Mouse (Mus musculus): ENCODE measurements around the gene Uroc1. TPM values are rescaled to one million over a fixed set of nuclear protein-coding genes. Genes with fewer than 3 reads are reported as not detected.

Uroc1 gene
- not detected in 2 replicates for total RNA-seq (2015; ENCODE audit: low replicate concordance)
- not detected in 2 replicates for total RNA-seq (2017; ENCODE audit: low replicate concordance)

- no peak for ATAC-seq (replicated peaks; ENCODE audit: low FRiP score, poor library complexity, severe bottlenecking)
Observed at GRCm38 (mm10) chr6:90332561-90333425, at the start of gene Uroc1. TSS of gene Uroc1 (plus strand) at chr6:90333284.

GRCm38 (mm10) chr6:90288265-90288664 is 44.8 kb upstream of the Uroc1 start:
- ATAC-seq (replicated peaks; ENCODE audit: low FRiP score, poor library complexity, severe bottlenecking) = no peak

GRCm38 (mm10) chr6:90300919-90301318 is 32.2 kb upstream of the Uroc1 start, which contains the start of gene BC048671:
TSS of gene BC048671 (plus strand) at chr6:90301219.
- ATAC-seq (replicated peaks; ENCODE audit: low FRiP score, poor library complexity, severe bottlenecking) = no peak

GRCm38 (mm10) chr6:90306315-90306975 is 26.6 kb upstream of the Uroc1 start:
- no peak for ATAC-seq (replicated peaks; ENCODE audit: low FRiP score, poor library complexity, severe bottlenecking)

GRCm38 (mm10) chr6:90308839-90309778 is 24.0 kb upstream of the Uroc1 start:
- no peak for ATAC-seq (replicated peaks; ENCODE audit: low FRiP score, poor library complexity, severe bottlenecking)

GRCm38 (mm10) chr6:90315961-90316360 is 17.1 kb upstream of the Uroc1 start:
- ATAC-seq (replicated peaks; ENCODE audit: low FRiP score, poor library complexity, severe bottlenecking) = no peak

- ATAC-seq (replicated peaks; ENCODE audit: low FRiP score, poor library complexity, severe bottlenecking) = no peak
Observed at GRCm38 (mm10) chr6:90317510-90318258, 15.4 kb upstream of the Uroc1 start.

GRCm38 (mm10) chr6:90319019-90319418 is 14.1 kb upstream of the Uroc1 start:
- ATAC-seq (replicated peaks; ENCODE audit: low FRiP score, poor library complexity, severe bottlenecking) = no peak

GRCm38 (mm10) chr6:90319475-90320191 is 13.5 kb upstream of the Uroc1 start:
- no peak for ATAC-seq (replicated peaks; ENCODE audit: low FRiP score, poor library complexity, severe bottlenecking)

GRCm38 (mm10) chr6:90320429-90320828 is 12.7 kb upstream of the Uroc1 start:
- ATAC-seq (replicated peaks; ENCODE audit: low FRiP score, poor library complexity, severe bottlenecking) = no peak

- ATAC-seq (replicated peaks; ENCODE audit: low FRiP score, poor library complexity, severe bottlenecking) = no peak
Observed at GRCm38 (mm10) chr6:90321811-90322210, 11.3 kb upstream of the Uroc1 start.

- no peak for ATAC-seq (replicated peaks; ENCODE audit: low FRiP score, poor library complexity, severe bottlenecking)
Observed at GRCm38 (mm10) chr6:90324026-90324425, 9.1 kb upstream of the Uroc1 start.

- no peak for ATAC-seq (replicated peaks; ENCODE audit: low FRiP score, poor library complexity, severe bottlenecking)
Observed at GRCm38 (mm10) chr6:90324463-90324862, 8.6 kb upstream of the Uroc1 start.

- no peak for ATAC-seq (replicated peaks; ENCODE audit: low FRiP score, poor library complexity, severe bottlenecking)
Observed at GRCm38 (mm10) chr6:90324991-90325390, 8.1 kb upstream of the Uroc1 start, which contains the start of gene Chst13. TSS of gene Chst13 (minus strand) at chr6:90325185.

GRCm38 (mm10) chr6:90327670-90328069 is 5.4 kb upstream of the Uroc1 start:
- no peak for ATAC-seq (replicated peaks; ENCODE audit: low FRiP score, poor library complexity, severe bottlenecking)

GRCm38 (mm10) chr6:90329953-90330352 is 3.1 kb upstream of the Uroc1 start:
- no peak for ATAC-seq (replicated peaks; ENCODE audit: low FRiP score, poor library complexity, severe bottlenecking)

GRCm38 (mm10) chr6:90334244-90334643 is 1.2 kb downstream of the Uroc1 start:
- ATAC-seq (replicated peaks; ENCODE audit: low FRiP score, poor library complexity, severe bottlenecking) = no peak

- no peak for ATAC-seq (replicated peaks; ENCODE audit: low FRiP score, poor library complexity, severe bottlenecking)
Observed at GRCm38 (mm10) chr6:90342343-90342742, 9.3 kb downstream of the Uroc1 start.
